Mouse (Mus musculus) macrophage (primary cell): ENCODE measurements around the gene Gm34302. TPM values are rescaled to one million over a fixed set of nuclear protein-coding genes. Genes with fewer than 3 reads are reported as not detected.
"Not testable (repeated sequence)": the region's sequence is repeated elsewhere in the genome, so short reads cannot be mapped to it uniquely, and the experiment has no call there.

Experiments
- H3K27ac ChIP-seq: fragments of 350-480 bp; formaldehyde crosslinking; 2 replicates; pipeline ENCODE4 v1.9.0; 2021
- H3K36me3 ChIP-seq: fragments of 350-480 bp; formaldehyde crosslinking; 2 replicates; pipeline ENCODE4 v1.9.0; 2021; ENCODE audit errors: inconsistent target
- H3K4me3 ChIP-seq: fragments of 350-480 bp; formaldehyde crosslinking; 2 replicates; pipeline ENCODE4 v1.9.0; 2021; ENCODE audit errors: inconsistent target
- H3K79me2 ChIP-seq: fragments of 350-480 bp; formaldehyde crosslinking; 2 replicates; pipeline ENCODE4 v1.9.0; 2021; ENCODE audit errors: inconsistent target
- WGBS: methylation state at CpG from one replicate; pipeline ENCODE4 v1.1.7; 2026; ENCODE audit warnings: inconsistent platforms; ENCODE audit not compliant: missing documents; 5-methylcytosine and 5-hydroxymethylcytosine counted together
- polyA plus RNA-seq: library from polyadenylated mRNA; stranded (reverse); fragments of 250-400 nt; gene quantifications from 3 replicates; pipeline ENCODE4 v1.2.4, GENCODE M21; 2018; ENCODE audit warnings: inconsistent platforms
- total RNA-seq, 78 experiments: library from RNA; depleted of rRNA; stranded (reverse); fragments of 250-400 nt; gene quantifications; 1 replicate in 9 of 78; 2 replicates in 24 of 78; 3 replicates in 43 of 78; 4 replicates in 2 of 78; pipeline ENCODE4 v1.2.4; 2018; ENCODE audit warnings: inconsistent platforms in 56 of 78

Gm34302 gene
- total RNA-seq (2018; cell fraction: chromatin; rRNA removed) = not detected
- total RNA-seq (2018; cell fraction: cytosol; rRNA removed) = not detected
- not detected for total RNA-seq (2018; cell fraction: nucleus; rRNA removed)
- polyA plus RNA-seq = not detected in 3 replicates

GRCm38 (mm10) chr3:63483726-63484125 lies at the start of gene Gm34302:
Gene Gm34302, minus strand, starts transcription at chr3:63483879.
- Histone ChIP-seq H3K79me2 (no peaks in the 10 kb centered on the region), H3K36me3 (no peaks in the 10 kb centered on the region)
- WGBS = 73% methylated on average over 1 of the region's 1 CpGs

GRCm38 (mm10) chr3:63531847-63532246 lies 48.2 kb upstream of the Gm34302 start:
- Histone ChIP-seq H3K4me3 (no peak overlapping the region), H3K27ac (no peak overlapping the region), H3K79me2 (no peaks in the 10 kb centered on the region), H3K36me3 (no peaks in the 10 kb centered on the region)
- 20% methylated on average over 1 of the region's 1 CpGs for WGBS

More at GRCm38 (mm10) chr3:63483726-63484125, at the start of gene Gm34302:
- no peak within 1 kb of the TSS for H3K4me3 ChIP-seq
- no peak within 1 kb of the TSS for H3K27ac ChIP-seq

GRCm38 (mm10) chr3:63517681-63518080 lies 34.0 kb upstream of the Gm34302 start:
- no peak overlapping the region for H3K27ac ChIP-seq
- no peaks in the 10 kb centered on the region for H3K36me3 ChIP-seq
- no peak overlapping the region for H3K4me3 ChIP-seq
- no peaks in the 10 kb centered on the region for H3K79me2 ChIP-seq
- 82% methylated on average over 1 of the region's 1 CpGs for WGBS

GRCm38 (mm10) chr3:63516279-63516678 lies 32.6 kb upstream of the Gm34302 start:
- H3K27ac ChIP-seq, H3K36me3 ChIP-seq, H3K4me3 ChIP-seq, H3K79me2 ChIP-seq: not testable (repeated sequence)
- 96% methylated on average over 3 of the region's 3 CpGs for WGBS

- Histone ChIP-seq H3K36me3 (no peaks in the 10 kb centered on the region), H3K4me3 (no peak overlapping the region), H3K27ac (no peak overlapping the region), H3K79me2 (no peaks in the 10 kb centered on the region)
- 76% methylated on average over 6 of the region's 6 CpGs for WGBS
Measured at GRCm38 (mm10) chr3:63511316-63511715, 27.6 kb upstream of the Gm34302 start.

GRCm38 (mm10) chr3:63509484-63509883 lies 25.8 kb upstream of the Gm34302 start:
- no peaks in the 10 kb centered on the region for H3K79me2 ChIP-seq
- WGBS = 74% methylated on average over 2 of the region's 2 CpGs
- H3K27ac ChIP-seq = no peak overlapping the region

GRCm38 (mm10) chr3:63508924-63509323 lies 25.2 kb upstream of the Gm34302 start:
- no peak overlapping the region for H3K27ac ChIP-seq
- H3K79me2 ChIP-seq = no peaks in the 10 kb centered on the region
- 92% methylated on average over 5 of the region's 5 CpGs for WGBS
- no peaks in the 10 kb centered on the region for H3K36me3 ChIP-seq
- H3K4me3 ChIP-seq = no peak overlapping the region

More at GRCm38 (mm10) chr3:63509484-63509883, 25.8 kb upstream of the Gm34302 start:
- H3K36me3 ChIP-seq = no peaks in the 10 kb centered on the region
- H3K4me3 ChIP-seq = no peak overlapping the region

GRCm38 (mm10) chr3:63504433-63504832 lies 20.8 kb upstream of the Gm34302 start:
- H3K4me3 ChIP-seq = no peak overlapping the region
- no peaks in the 10 kb centered on the region for H3K36me3 ChIP-seq
- WGBS = 88% methylated on average over 5 of the region's 5 CpGs
- no peaks in the 10 kb centered on the region for H3K79me2 ChIP-seq
- H3K27ac ChIP-seq = no peak overlapping the region

GRCm38 (mm10) chr3:63494625-63495382 lies 11.1 kb upstream of the Gm34302 start:
- WGBS = 72% methylated on average over 5 of the region's 5 CpGs
- H3K79me2 ChIP-seq = no peaks in the 10 kb centered on the region
- H3K4me3 ChIP-seq = no peak overlapping the region
- H3K27ac ChIP-seq = no peak overlapping the region
- H3K36me3 ChIP-seq = no peaks in the 10 kb centered on the region

- no peaks in the 10 kb centered on the region for H3K79me2 ChIP-seq
- H3K4me3 ChIP-seq = no peak overlapping the region
- no peaks in the 10 kb centered on the region for H3K36me3 ChIP-seq
- no peak overlapping the region for H3K27ac ChIP-seq
- 92% methylated on average over 4 of the region's 4 CpGs for WGBS
Measured at GRCm38 (mm10) chr3:63493563-63493962, 9.9 kb upstream of the Gm34302 start.

- Histone ChIP-seq H3K4me3 (no peak overlapping the region), H3K36me3 (no peaks in the 10 kb centered on the region), H3K79me2 (no peaks in the 10 kb centered on the region), H3K27ac (no peak overlapping the region)
- WGBS = 69% methylated on average over 1 of the region's 1 CpGs
Measured at GRCm38 (mm10) chr3:63440426-63441125, 43.1 kb downstream of the Gm34302 start.

- no peaks in the 10 kb centered on the region for H3K36me3 ChIP-seq
- H3K4me3 ChIP-seq = no peak overlapping the region
- H3K27ac ChIP-seq = no peak overlapping the region
- 80% methylated on average over 2 of the region's 2 CpGs for WGBS
- H3K79me2 ChIP-seq = no peaks in the 10 kb centered on the region
Measured at GRCm38 (mm10) chr3:63439738-63440137, 43.9 kb downstream of the Gm34302 start.

GRCm38 (mm10) chr3:63438898-63439297 lies 44.8 kb downstream of the Gm34302 start:
- no peak overlapping the region for H3K27ac ChIP-seq
- 91% methylated on average over 3 of the region's 3 CpGs for WGBS
- H3K79me2 ChIP-seq = no peaks in the 10 kb centered on the region
- H3K4me3 ChIP-seq = no peak overlapping the region
- no peaks in the 10 kb centered on the region for H3K36me3 ChIP-seq
